Mouse (Mus musculus): Measurements from ENCODE around the gene Gga1. TPM values are rescaled to one million over a fixed set of nuclear protein-coding genes. Genes with fewer than 3 reads are reported as not detected.

Gene Gga1
- polyA plus RNA-seq, 1 experiment, result 25.8 TPM

- TF ChIP-seq EP300 (IDR thresholded peaks at IDR 0.05; ENCODE audit: insufficient read depth, low read depth, low read length), result no peak
- TF ChIP-seq POLR2A (IDR thresholded peaks at IDR 0.05; ENCODE audit: insufficient read depth, low read length), result no peak
- TF ChIP-seq CTCF (IDR thresholded peaks at IDR 0.05; ENCODE audit: low read depth, low read length), result no peak
- Histone ChIP-seq H3K27ac (ENCODE audit: insufficient read depth, low read length) (no peak overlapping the region), H3K9ac (ENCODE audit: low read depth, poor library complexity, severe bottlenecking) (no peak overlapping the region), H3K27me3 (ENCODE audit: control insufficient read depth, insufficient read depth, low read length, poor library complexity, severe bottlenecking) (no peaks in the 10 kb centered on the region), H3K4me1 (ENCODE audit: control insufficient read depth, insufficient read depth, low read length) (no peaks in the 10 kb centered on the region), H3K36me3 (ENCODE audit: control insufficient read depth, insufficient read depth, low read length, poor library complexity, severe bottlenecking) (peaks cover 14% of the 10 kb centered on the region), H3K4me3 (ENCODE audit: low read depth, low read length) (no peak overlapping the region), H3K9me3 (replicated peaks; ENCODE audit: control insufficient read depth, insufficient read depth, low read length, poor library complexity, severe bottlenecking) (no peaks in the 10 kb centered on the region)
Observed at GRCm38 (mm10) chr15:78881828-78882227, 4.8 kb downstream of the Gga1 start.

- H3K27me3 ChIP-seq (ENCODE audit: control insufficient read depth, insufficient read depth, low read length, poor library complexity, severe bottlenecking), result no peaks in the 10 kb centered on the region
- H3K27ac ChIP-seq (ENCODE audit: insufficient read depth, low read length), result no peak overlapping the region
- no peak overlapping the region for H3K4me3 ChIP-seq (ENCODE audit: low read depth, low read length)
- H3K9ac ChIP-seq (ENCODE audit: low read depth, poor library complexity, severe bottlenecking), result no peak overlapping the region
- peaks cover 6% of the 10 kb centered on the region; the same call in 1 of the 2 replicates for H3K36me3 ChIP-seq (ENCODE audit: control insufficient read depth, insufficient read depth, low read length, poor library complexity, severe bottlenecking)
- no peaks in the 10 kb centered on the region for H3K9me3 ChIP-seq (replicated peaks; ENCODE audit: control insufficient read depth, insufficient read depth, low read length, poor library complexity, severe bottlenecking)
- H3K4me1 ChIP-seq (ENCODE audit: control insufficient read depth, insufficient read depth, low read length), result no peaks in the 10 kb centered on the region
- TF ChIP-seq CTCF (IDR thresholded peaks at IDR 0.05; ENCODE audit: low read depth, low read length) (no peak), POLR2A (IDR thresholded peaks at IDR 0.05; ENCODE audit: insufficient read depth, low read length) (no peak), EP300 (IDR thresholded peaks at IDR 0.05; ENCODE audit: insufficient read depth, low read depth, low read length) (no peak)
Observed at GRCm38 (mm10) chr15:78889401-78889853, 12.4 kb downstream of the Gga1 start.

- no peak for TF ChIP-seq CTCF (IDR thresholded peaks at IDR 0.05; ENCODE audit: low read depth, low read length)
- TF ChIP-seq POLR2A (IDR thresholded peaks at IDR 0.05; ENCODE audit: insufficient read depth, low read length), result no peak
- no peak for TF ChIP-seq EP300 (IDR thresholded peaks at IDR 0.05; ENCODE audit: insufficient read depth, low read depth, low read length)
Observed at GRCm38 (mm10) chr15:78892440-78892839, 15.4 kb downstream of the Gga1 start.

GRCm38 (mm10) chr15:78894726-78895125 lies 17.7 kb downstream of the Gga1 start:
- peaks cover 4% of the 10 kb centered on the region; the same call in 1 of the 2 replicates for H3K36me3 ChIP-seq (ENCODE audit: control insufficient read depth, insufficient read depth, low read length, poor library complexity, severe bottlenecking)
- no peak overlapping the region for H3K27ac ChIP-seq (ENCODE audit: insufficient read depth, low read length)
- no peak overlapping the region for H3K4me3 ChIP-seq (ENCODE audit: low read depth, low read length)
- peaks cover 6% of the 10 kb centered on the region for H3K4me1 ChIP-seq (ENCODE audit: control insufficient read depth, insufficient read depth, low read length)
- H3K9ac ChIP-seq (ENCODE audit: low read depth, poor library complexity, severe bottlenecking), result no peak overlapping the region
- H3K9me3 ChIP-seq (replicated peaks; ENCODE audit: control insufficient read depth, insufficient read depth, low read length, poor library complexity, severe bottlenecking), result no peaks in the 10 kb centered on the region
- no peak for TF ChIP-seq POLR2A (IDR thresholded peaks at IDR 0.05; ENCODE audit: insufficient read depth, low read length)
- no peak for TF ChIP-seq CTCF (IDR thresholded peaks at IDR 0.05; ENCODE audit: low read depth, low read length)
- TF ChIP-seq EP300 (IDR thresholded peaks at IDR 0.05; ENCODE audit: insufficient read depth, low read depth, low read length), result no peak
- no peaks in the 10 kb centered on the region for H3K27me3 ChIP-seq (ENCODE audit: control insufficient read depth, insufficient read depth, low read length, poor library complexity, severe bottlenecking)

More at GRCm38 (mm10) chr15:78892440-78892839, 15.4 kb downstream of the Gga1 start:
- Histone ChIP-seq H3K27me3 (ENCODE audit: control insufficient read depth, insufficient read depth, low read length, poor library complexity, severe bottlenecking) (no peaks in the 10 kb centered on the region), H3K9me3 (replicated peaks; ENCODE audit: control insufficient read depth, insufficient read depth, low read length, poor library complexity, severe bottlenecking) (no peaks in the 10 kb centered on the region), H3K9ac (ENCODE audit: low read depth, poor library complexity, severe bottlenecking) (no peak overlapping the region), H3K36me3 (ENCODE audit: control insufficient read depth, insufficient read depth, low read length, poor library complexity, severe bottlenecking) (peaks cover 4% of the 10 kb centered on the region; the same call in 1 of the 2 replicates), H3K4me3 (ENCODE audit: low read depth, low read length) (no peak overlapping the region), H3K27ac (ENCODE audit: insufficient read depth, low read length) (no peak overlapping the region), H3K4me1 (ENCODE audit: control insufficient read depth, insufficient read depth, low read length) (peaks cover 4% of the 10 kb centered on the region)

- no peak for TF ChIP-seq POLR2A (IDR thresholded peaks at IDR 0.05; ENCODE audit: insufficient read depth, low read length)
- TF ChIP-seq EP300 (IDR thresholded peaks at IDR 0.05; ENCODE audit: insufficient read depth, low read depth, low read length), result no peak
- TF ChIP-seq CTCF (IDR thresholded peaks at IDR 0.05; ENCODE audit: low read depth, low read length), result no peak
- Histone ChIP-seq H3K9me3 (replicated peaks; ENCODE audit: control insufficient read depth, insufficient read depth, low read length, poor library complexity, severe bottlenecking) (no peaks in the 10 kb centered on the region), H3K9ac (ENCODE audit: low read depth, poor library complexity, severe bottlenecking) (no peak overlapping the region), H3K27ac (ENCODE audit: insufficient read depth, low read length) (peak overlapping the region; percentile 53), H3K4me1 (ENCODE audit: control insufficient read depth, insufficient read depth, low read length) (peaks cover 6% of the 10 kb centered on the region), H3K27me3 (ENCODE audit: control insufficient read depth, insufficient read depth, low read length, poor library complexity, severe bottlenecking) (no peaks in the 10 kb centered on the region), H3K4me3 (ENCODE audit: low read depth, low read length) (no peak overlapping the region), H3K36me3 (ENCODE audit: control insufficient read depth, insufficient read depth, low read length, poor library complexity, severe bottlenecking) (peaks cover 4% of the 10 kb centered on the region; the same call in 1 of the 2 replicates)
Observed at GRCm38 (mm10) chr15:78895741-78896140, 18.8 kb downstream of the Gga1 start.

- Histone ChIP-seq H3K36me3 (ENCODE audit: control insufficient read depth, insufficient read depth, low read length, poor library complexity, severe bottlenecking) (peaks cover 4% of the 10 kb centered on the region; the same call in 1 of the 2 replicates), H3K9ac (ENCODE audit: low read depth, poor library complexity, severe bottlenecking) (no peak overlapping the region), H3K27me3 (ENCODE audit: control insufficient read depth, insufficient read depth, low read length, poor library complexity, severe bottlenecking) (no peaks in the 10 kb centered on the region), H3K4me3 (ENCODE audit: low read depth, low read length) (no peak overlapping the region), H3K4me1 (ENCODE audit: control insufficient read depth, insufficient read depth, low read length) (peaks cover 6% of the 10 kb centered on the region), H3K27ac (ENCODE audit: insufficient read depth, low read length) (peak overlapping the region; percentile 53), H3K9me3 (replicated peaks; ENCODE audit: control insufficient read depth, insufficient read depth, low read length, poor library complexity, severe bottlenecking) (no peaks in the 10 kb centered on the region)
- TF ChIP-seq POLR2A (IDR thresholded peaks at IDR 0.05; ENCODE audit: insufficient read depth, low read length) (no peak), CTCF (IDR thresholded peaks at IDR 0.05; ENCODE audit: low read depth, low read length) (no peak), EP300 (IDR thresholded peaks at IDR 0.05; ENCODE audit: insufficient read depth, low read depth, low read length) (peak; percentile 84)
Observed at GRCm38 (mm10) chr15:78896149-78896548, 19.2 kb downstream of the Gga1 start.

Measured in ES-Bruce4 (cell line).